8 mouse cellular contexts compared by ENCODE assay signal in the genomic region with DNA sequence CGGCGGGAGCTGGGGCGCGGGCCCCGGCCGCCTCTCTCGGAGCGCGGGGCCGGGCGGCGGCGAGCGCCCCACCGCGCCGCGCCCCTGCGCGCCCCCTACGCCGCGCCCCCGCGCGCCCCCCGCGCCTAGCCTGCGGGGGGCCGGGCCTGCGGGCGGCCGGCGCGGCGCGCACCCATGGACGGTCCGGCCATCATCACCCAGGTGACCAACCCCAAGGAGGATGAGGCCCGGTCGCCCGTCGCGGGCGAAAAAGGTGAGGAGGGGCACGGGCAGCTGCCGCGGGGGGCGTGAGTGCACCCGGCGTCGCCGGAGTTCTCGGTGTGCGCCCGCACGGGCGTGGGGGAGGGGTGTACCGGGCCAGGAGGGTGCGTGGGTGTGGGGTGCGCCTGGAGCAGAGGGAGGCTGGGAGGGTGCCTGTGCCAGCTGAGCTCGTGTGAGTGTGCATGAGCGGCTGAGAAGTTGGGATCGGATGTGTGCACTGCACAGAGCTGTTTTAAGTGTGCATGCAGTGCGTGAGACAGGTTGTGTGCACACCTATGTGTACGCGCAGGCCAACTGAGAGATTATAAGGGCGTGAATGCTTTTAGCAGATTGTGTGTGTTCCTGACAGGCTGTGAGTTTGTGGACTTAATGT. TPM values are rescaled to one million over a fixed set of nuclear protein-coding genes. Genes with fewer than 3 reads are reported as not detected.
A peak's percentile ranks its signal among the peaks of the same experiment; 100 is the strongest.
DNase-seq lines count a peak whose midpoint lies in the region; ATAC-seq and TF ChIP-seq lines count a peak whose summit lies in the region.

No protein-coding gene starts in this region.

- DNase-seq in adrenal gland, adult (ENCODE audit: inconsistent age in 2 of 2, low spot score in 1 of 2), result peak; percentile 76 to 86
- DNase-seq in heart, postnatal 0 days (ENCODE audit: low spot score), result peak; percentile 39
- DNase-seq in kidney, postnatal 4 days, result peak; percentile 60 to 75
- peak; percentile 68 for DNase-seq in urinary bladder, postnatal 14 days (ENCODE audit: low spot score)

- H3K79me3 ChIP-seq in C2C12 (ENCODE audit: low read depth), result peaks cover 1% of the 10 kb centered on the region

- H3K4me3 ChIP-seq in C2C12 (ENCODE audit: insufficient read depth, poor library complexity, severe bottlenecking), result peak overlapping the region; percentile 33
- peak overlapping the region; percentile 92 for H3K4me3 ChIP-seq in embryonic facial prominence, embryonic 13.5 days
- H3K4me3 ChIP-seq in heart, postnatal 0 days (ENCODE audit: low read depth, low read length), result peak overlapping the region; percentile 81
- peak overlapping the region; percentile 79 for H3K4me3 ChIP-seq in liver, embryonic 15.5 days (replicated peaks)
- H3K4me3 ChIP-seq in neural tube, embryonic 14.5 days (ENCODE audit: low read depth, low read length), result peak overlapping the region; percentile 77

- TF ChIP-seq CTCF in C2C12 (IDR thresholded peaks at IDR 0.05; ENCODE audit: control insufficient read depth, insufficient read depth, insufficient read length), result no peak
- TF ChIP-seq CTCF in heart, postnatal 0 days (IDR thresholded peaks at IDR 0.05; ENCODE audit: low read depth), result no peak

- peaks cover 42% of the 10 kb centered on the region for H3K4me1 ChIP-seq in embryonic facial prominence, embryonic 13.5 days
- H3K4me1 ChIP-seq in heart, postnatal 0 days (ENCODE audit: control insufficient read depth, insufficient read depth), result peaks cover 7% of the 10 kb centered on the region; the same call in 1 of the 2 replicates
- peaks cover 57% of the 10 kb centered on the region for H3K4me1 ChIP-seq in liver, embryonic 15.5 days (replicated peaks)
- H3K4me1 ChIP-seq in neural tube, embryonic 14.5 days (ENCODE audit: control insufficient read depth, insufficient read depth, low read length), result peaks cover 16% of the 10 kb centered on the region

- no peaks in the 10 kb centered on the region for H3K9me3 ChIP-seq in embryonic facial prominence, embryonic 13.5 days
- H3K9me3 ChIP-seq in heart, postnatal 0 days (replicated peaks; ENCODE audit: control insufficient read depth, low read length), result no peaks in the 10 kb centered on the region
- H3K9me3 ChIP-seq in liver, embryonic 15.5 days (replicated peaks), result no peaks in the 10 kb centered on the region
- H3K9me3 ChIP-seq in neural tube, embryonic 14.5 days (ENCODE audit: control insufficient read depth, low read length), result no peaks in the 10 kb centered on the region

- peak overlapping the region; percentile 96 for H3K27ac ChIP-seq in embryonic facial prominence, embryonic 13.5 days
- H3K27ac ChIP-seq in heart, postnatal 0 days (ENCODE audit: low read depth), result peak overlapping the region; percentile 68
- H3K27ac ChIP-seq in liver, embryonic 15.5 days (replicated peaks), result peak overlapping the region; percentile 89
- H3K27ac ChIP-seq in neural tube, embryonic 14.5 days (ENCODE audit: low read depth, low read length), result peak overlapping the region; percentile 81

- H3ac ChIP-seq in C2C12 (ENCODE audit: control insufficient read depth, insufficient read length, low read depth), result peak overlapping the region; percentile 69

- H3K36me3 ChIP-seq in C2C12 (ENCODE audit: control insufficient read depth, insufficient read depth), result no peaks in the 10 kb centered on the region
- H3K36me3 ChIP-seq in embryonic facial prominence, embryonic 13.5 days, result peaks cover 6% of the 10 kb centered on the region; the same call in 1 of the 2 replicates
- H3K36me3 ChIP-seq in heart, postnatal 0 days (replicated peaks; ENCODE audit: control insufficient read depth, insufficient read depth, low read length), result no peaks in the 10 kb centered on the region
- H3K36me3 ChIP-seq in liver, embryonic 15.5 days (replicated peaks), result no peaks in the 10 kb centered on the region
- H3K36me3 ChIP-seq in neural tube, embryonic 14.5 days (ENCODE audit: control insufficient read depth, insufficient read depth, low read length), result no peaks in the 10 kb centered on the region

- no peaks in the 10 kb centered on the region for H3K27me3 ChIP-seq in C2C12 (ENCODE audit: control insufficient read depth, insufficient read depth, insufficient read length)
- H3K27me3 ChIP-seq in embryonic facial prominence, embryonic 13.5 days, result no peaks in the 10 kb centered on the region
- no peaks in the 10 kb centered on the region for H3K27me3 ChIP-seq in heart, postnatal 0 days (ENCODE audit: control insufficient read depth, insufficient read depth, low read length)
- H3K27me3 ChIP-seq in liver, embryonic 15.5 days, result no peaks in the 10 kb centered on the region
- H3K27me3 ChIP-seq in neural tube, embryonic 14.5 days (ENCODE audit: control insufficient read depth, insufficient read depth, low read length), result no peaks in the 10 kb centered on the region

- TF ChIP-seq EP300 in heart, postnatal 0 days (IDR thresholded peaks at IDR 0.05; ENCODE audit: low read depth), result no peak

- no peak for ATAC-seq in embryonic facial prominence, embryonic 13.5 days (ENCODE audit: insufficient number of reproducible peaks, insufficient read depth, low FRiP score, low TSS enrichment, low read depth)
- 0 out of 2 replicates have a peak, but pooled peaks have one; percentile 9 for ATAC-seq in heart, postnatal 0 days (ENCODE audit: insufficient read depth, low read depth)
- 0 out of 2 replicates have a peak, but pooled peaks have one; percentile 9 for ATAC-seq in liver, embryonic 15.5 days (ENCODE audit: insufficient read depth)
- peak; percentile 49; the same call in 1 of the 2 replicates for ATAC-seq in neural tube, embryonic 14.5 days (ENCODE audit: low read depth)

- peak overlapping the region; percentile 88 for H3K9ac ChIP-seq in embryonic facial prominence, embryonic 13.5 days
- peak overlapping the region; percentile 68 for H3K9ac ChIP-seq in heart, postnatal 0 days (replicated peaks; ENCODE audit: low read depth, low read length)
- peak overlapping the region; percentile 84 for H3K9ac ChIP-seq in liver, embryonic 15.5 days
- H3K9ac ChIP-seq in neural tube, embryonic 14.5 days (replicated peaks; ENCODE audit: low read depth, low read length), result peak overlapping the region; percentile 83

- H3K79me2 ChIP-seq in C2C12 (ENCODE audit: control insufficient read depth, insufficient read depth), result peaks cover 27% of the 10 kb centered on the region

- 2% methylated on average over 44 of the region's 68 CpGs for WGBS in embryonic facial prominence, embryonic 13.5 days
- under 1% methylated on average over 32 of the region's 68 CpGs for WGBS in heart, postnatal 0 days
- WGBS in liver, embryonic 15.5 days (ENCODE audit: insufficient replicate concordance), result 2% methylated on average over 63 of the region's 68 CpGs
- WGBS in neural tube, embryonic 14.5 days, result 3% methylated on average over 39 of the region's 68 CpGs

- H3K4me2 ChIP-seq in embryonic facial prominence, embryonic 13.5 days, result peak overlapping the region; percentile 96
- H3K4me2 ChIP-seq in heart, postnatal 0 days (ENCODE audit: low read depth, low read length), result peak overlapping the region; percentile 93
- peak overlapping the region; percentile 91 for H3K4me2 ChIP-seq in liver, embryonic 15.5 days
- peak overlapping the region; percentile 98 for H3K4me2 ChIP-seq in neural tube, embryonic 14.5 days (ENCODE audit: low read depth, low read length)

TF ChIP-seq in C2C12, 6 proteins besides CTCF, POLR2A, EP300 and RAD21:
- TF ChIP-seq CEBPB (IDR thresholded peaks at IDR 0.05; ENCODE audit: low read depth) (no peak), MYOD1 (IDR thresholded peaks at IDR 0.05; ENCODE audit: control insufficient read depth, insufficient read length, low read depth) (no peak), FOSL1 (IDR thresholded peaks at IDR 0.05; ENCODE audit: insufficient read depth, low read length, poor library complexity, severe bottlenecking) (no peak), USF1 (IDR thresholded peaks at IDR 0.05; ENCODE audit: low read depth) (no peak), MYOG (IDR thresholded peaks at IDR 0.05; ENCODE audit: control insufficient read depth, extremely low read depth, insufficient read length) (no peak), MAX (IDR thresholded peaks at IDR 0.05) (no peak)

RNA-seq across cellular contexts. Expression of gene Ctdspl, which starts 0.6 kb away (rescaled TPM):
- polyA plus RNA-seq in C2C12 (2012; fragmentation: generic; extraction: Trizol), result 5.6 TPM
- polyA plus RNA-seq in embryonic facial prominence, embryonic 13.5 days (2015; fragmentation: Nextera tagmentation; extraction: Ambion mirVana), result 20.6 and 21.3 TPM in 2 replicates
- 12.6 and 33.7 TPM in 2 replicates for total RNA-seq in heart, postnatal 0 days (2014; rRNA removed; ENCODE audit: low replicate concordance)
- 4.3 TPM in 2 replicates for polyA plus RNA-seq in heart, postnatal 0 days (2015; fragmentation: Nextera tagmentation; extraction: Ambion mirVana)
- polyA plus RNA-seq in liver, embryonic 15.5 days (2015; fragmentation: Nextera tagmentation; extraction: Ambion mirVana), result 2.5 and 2.9 TPM in 2 replicates
- polyA plus RNA-seq in neural tube, embryonic 14.5 days (2014; fragmentation: Nextera tagmentation; extraction: Ambion mirVana), result 9.8 and 11.1 TPM in 2 replicates

Comparison
In these comparisons a context has a peak if more than half of its experiments do, and no peak if none do; other contexts are left out.
1. H3K4me3 ChIP-seq: peak in every context shown above with its lines; median percentile 92 in embryonic facial prominence, embryonic 13.5 days; 81 in heart, postnatal 0 days; 79 in liver, embryonic 15.5 days; 77 in neural tube, embryonic 14.5 days; 33 in C2C12.